In the genomic region with DNA sequence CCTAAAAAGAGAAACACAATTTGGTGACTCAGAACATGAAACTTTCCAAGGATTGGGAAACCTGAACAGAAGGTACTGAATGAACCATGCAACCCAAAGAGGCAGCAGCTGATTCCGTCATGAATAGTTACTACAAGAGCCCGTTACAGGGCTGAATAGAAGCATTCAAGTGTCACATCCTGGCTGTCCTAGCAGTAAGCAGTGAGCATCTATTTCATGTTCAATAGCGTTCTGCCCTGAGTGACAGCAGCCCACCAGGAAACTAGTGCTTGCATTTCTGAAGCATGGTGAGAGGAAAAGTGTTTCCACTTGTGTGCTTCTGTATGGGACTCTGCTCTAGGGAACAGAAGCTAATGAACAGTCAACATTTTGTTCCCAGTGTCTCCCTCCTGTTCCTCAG, we compare ENCODE assay signal across 32 mouse cellular contexts.
DNase-seq lines count a peak whose midpoint lies in the region; ATAC-seq and TF ChIP-seq lines count a peak whose summit lies in the region.
"Had no signal": no experiment of that assay in that cellular context is flagged by ENCODE, and none has a peak within 500 bp of the region (broad histone marks: within the 10 kb centered on the region; RNA-seq: fewer than 3 reads in every experiment).

No protein-coding gene starts in this region.

- no peaks in the 10 kb centered on the region for H3K27me3 ChIP-seq in forebrain, embryonic 13.5 days
- no peaks in the 10 kb centered on the region for H3K27me3 ChIP-seq in forebrain, embryonic 12.5 days
- H3K27me3 ChIP-seq in hindbrain, postnatal 0 days (ENCODE audit: insufficient read depth, low read length) = no peaks in the 10 kb centered on the region
- no peaks in the 10 kb centered on the region for H3K27me3 ChIP-seq in hindbrain, embryonic 14.5 days (ENCODE audit: control insufficient read depth, insufficient read depth, low read length)
- H3K27me3 ChIP-seq: CH12.LX; embryonic facial prominence, embryonic 13.5 days; heart, embryonic 12.5 days; heart, embryonic 15.5 days; hindbrain, embryonic 15.5 days had no signal

- DNase-seq in hindbrain, postnatal 0 days (ENCODE audit: low spot score) = no peak
- no peak for DNase-seq in hindbrain, embryonic 14.5 days (ENCODE audit: low spot score)
- DNase-seq in brain, embryonic 14.5 days (ENCODE audit: low read depth) = peak; percentile 64
- no peak for DNase-seq in layer of hippocampus, postnatal 25 days (ENCODE audit: extremely low spot score in 1 of 2, low spot score in 1 of 2)
- no peak for DNase-seq in gastrocnemius, postnatal 10 days
- DNase-seq: adrenal gland, adult 2 months; adrenal gland, postnatal 14 days; B cell, adult 2 months; cerebellum, adult 11-12 months; cerebellum, adult 8-10 months; cerebellum, postnatal 10 days; cerebellum, postnatal 36 days; embryo, embryonic 11 days; gastrocnemius, adult 2 months; gastrocnemius, postnatal 25 days; heart, adult 18-20 months; heart, postnatal 10 days; heart, postnatal 36 days; kidney, adult 18-20 months had no signal

- H3K36me3 ChIP-seq in forebrain, embryonic 13.5 days (ENCODE audit: poor library complexity, severe bottlenecking) = no peaks in the 10 kb centered on the region
- no peaks in the 10 kb centered on the region for H3K36me3 ChIP-seq in forebrain, embryonic 12.5 days (replicated peaks)
- H3K36me3 ChIP-seq in hindbrain, postnatal 0 days (ENCODE audit: insufficient read depth, low read length) = no peaks in the 10 kb centered on the region
- H3K36me3 ChIP-seq in hindbrain, embryonic 14.5 days (replicated peaks; ENCODE audit: control insufficient read depth, insufficient read depth) = no peaks in the 10 kb centered on the region
- H3K36me3 ChIP-seq: embryonic facial prominence, embryonic 10.5 days; embryonic facial prominence, embryonic 13.5 days; G1E; heart, embryonic 12.5 days; heart, embryonic 15.5 days; hindbrain, embryonic 10.5 days; hindbrain, embryonic 15.5 days had no signal

- no peak for TF ChIP-seq POLR2A in brain, embryonic 14.5 days (IDR thresholded peaks at IDR 0.05; ENCODE audit: borderline replicate concordance, extremely low read depth, insufficient read depth, insufficient read length, poor library complexity, severe bottlenecking)

- no peak overlapping the region for H3K4me2 ChIP-seq in forebrain, embryonic 13.5 days
- no peak overlapping the region for H3K4me2 ChIP-seq in forebrain, embryonic 12.5 days
- H3K4me2 ChIP-seq in hindbrain, postnatal 0 days (ENCODE audit: low read depth, low read length) = no peak overlapping the region
- H3K4me2 ChIP-seq in hindbrain, embryonic 14.5 days (replicated peaks) = no peak overlapping the region
- H3K4me2 ChIP-seq: embryonic facial prominence, embryonic 13.5 days; heart, embryonic 12.5 days; heart, embryonic 15.5 days; hindbrain, embryonic 15.5 days had no signal

- H3K4me1 ChIP-seq in forebrain, embryonic 13.5 days = no peaks in the 10 kb centered on the region
- no peaks in the 10 kb centered on the region for H3K4me1 ChIP-seq in forebrain, embryonic 12.5 days
- H3K4me1 ChIP-seq in hindbrain, postnatal 0 days (ENCODE audit: insufficient read depth, low read length) = no peaks in the 10 kb centered on the region
- H3K4me1 ChIP-seq in hindbrain, embryonic 14.5 days (replicated peaks; ENCODE audit: control insufficient read depth, insufficient read depth, low read length) = no peaks in the 10 kb centered on the region
- H3K4me1 ChIP-seq: embryonic facial prominence, embryonic 10.5 days; embryonic facial prominence, embryonic 13.5 days; heart, embryonic 12.5 days; heart, embryonic 15.5 days; hindbrain, embryonic 10.5 days; hindbrain, embryonic 15.5 days had no signal

- no peak overlapping the region for H3K9ac ChIP-seq in forebrain, embryonic 13.5 days
- H3K9ac ChIP-seq in forebrain, embryonic 12.5 days = no peak overlapping the region
- no peak overlapping the region for H3K9ac ChIP-seq in hindbrain, postnatal 0 days (replicated peaks; ENCODE audit: low read length)
- H3K9ac ChIP-seq in hindbrain, embryonic 14.5 days = no peak overlapping the region
- H3K9ac ChIP-seq: embryonic facial prominence, embryonic 13.5 days; heart, embryonic 12.5 days; heart, embryonic 15.5 days; hindbrain, embryonic 15.5 days had no signal

- no peak overlapping the region for H3K4me3 ChIP-seq in forebrain, embryonic 13.5 days
- H3K4me3 ChIP-seq in forebrain, embryonic 12.5 days (replicated peaks) = no peak overlapping the region
- H3K4me3 ChIP-seq in hindbrain, postnatal 0 days (ENCODE audit: low read length) = no peak overlapping the region
- no peak overlapping the region for H3K4me3 ChIP-seq in hindbrain, embryonic 14.5 days (replicated peaks; ENCODE audit: low read length)
- H3K4me3 ChIP-seq: embryonic facial prominence, embryonic 10.5 days; embryonic facial prominence, embryonic 13.5 days; erythroblast, embryonic 14.5 days; gastrocnemius, adult 2 months; heart, embryonic 12.5 days; heart, embryonic 15.5 days; hindbrain, embryonic 10.5 days; hindbrain, embryonic 15.5 days had no signal

- no peak overlapping the region for H3K27ac ChIP-seq in forebrain, embryonic 13.5 days
- no peak overlapping the region for H3K27ac ChIP-seq in forebrain, embryonic 12.5 days
- H3K27ac ChIP-seq in hindbrain, postnatal 0 days = no peak overlapping the region
- no peak overlapping the region for H3K27ac ChIP-seq in hindbrain, embryonic 14.5 days
- H3K27ac ChIP-seq: embryonic facial prominence, embryonic 10.5 days; embryonic facial prominence, embryonic 13.5 days; gastrocnemius, adult 2 months; heart, embryonic 15.5 days; hindbrain, embryonic 10.5 days; hindbrain, embryonic 15.5 days had no signal

- ATAC-seq in forebrain, embryonic 13.5 days = peak; percentile 62
- no peak for ATAC-seq in forebrain, embryonic 12.5 days (ENCODE audit: low FRiP score)
- peak; percentile 47; the same call in 1 of the 2 replicates for ATAC-seq in hindbrain, postnatal 0 days
- no peak for ATAC-seq in hindbrain, embryonic 14.5 days (ENCODE audit: low FRiP score)
- ATAC-seq: inflammation-experienced regulatory T-cells, adult 6 months; intestine, embryonic 16.5 days had no signal

- no peaks in the 10 kb centered on the region for H3K9me3 ChIP-seq in forebrain, embryonic 13.5 days (replicated peaks)
- H3K9me3 ChIP-seq in forebrain, embryonic 12.5 days = no peaks in the 10 kb centered on the region
- H3K9me3 ChIP-seq in hindbrain, postnatal 0 days (ENCODE audit: low read length) = no peaks in the 10 kb centered on the region
- H3K9me3 ChIP-seq in hindbrain, embryonic 14.5 days (ENCODE audit: control insufficient read depth, low read length) = no peaks in the 10 kb centered on the region
- H3K9me3 ChIP-seq: embryonic facial prominence, embryonic 10.5 days; embryonic facial prominence, embryonic 13.5 days; heart, embryonic 12.5 days; heart, embryonic 15.5 days; hindbrain, embryonic 10.5 days; hindbrain, embryonic 15.5 days had no signal

- no peak for TF ChIP-seq CTCF in hindbrain, postnatal 0 days (IDR thresholded peaks at IDR 0.05; ENCODE audit: low read depth)
- TF ChIP-seq CTCF in brain, embryonic 14.5 days (IDR thresholded peaks at IDR 0.05; ENCODE audit: borderline replicate concordance, extremely low read depth, insufficient read depth, insufficient read length) = no peak

- 14% methylated on average over 3 of the region's 3 CpGs for WGBS in forebrain, embryonic 13.5 days
- 14% methylated on average over 3 of the region's 3 CpGs for WGBS in forebrain, embryonic 12.5 days
- 24% methylated on average over 3 of the region's 3 CpGs for WGBS in hindbrain, postnatal 0 days
- 19% methylated on average over 3 of the region's 3 CpGs for WGBS in hindbrain, embryonic 14.5 days

Comparison
In these comparisons a context has a peak if more than half of its experiments do, and no peak if none do; other contexts are left out.
1. ATAC-seq: peak in forebrain, embryonic 13.5 days (single experiment) and hindbrain, postnatal 0 days (single experiment); none in forebrain, embryonic 12.5 days (single experiment) and hindbrain, embryonic 14.5 days (single experiment).